Mouse (Mus musculus) heart, adult 2 months (tissue): Measurements from ENCODE around the gene Sept9. TPM values are rescaled to one million over a fixed set of nuclear protein-coding genes. Genes with fewer than 3 reads are reported as not detected.

ENCODE experiments used
- DNase-seq, 2 experiments: peaks; one replicate each; pipeline ENCODE4 v3.0.0; 2021
- H3K27ac ChIP-seq: fragments of 200-600 bp; 2 replicates; pipeline ENCODE4 v1.8.1; 2022
- H3K27me3 ChIP-seq: fragments of 200-500 bp; 2 replicates; pipeline ENCODE4 v1.6.1; 2012; ENCODE audit warnings: mild to moderate bottlenecking, low read length, inconsistent platforms, mixed read lengths; ENCODE audit not compliant: control insufficient read depth, insufficient read depth
- H3K36me3 ChIP-seq: fragments of 200-500 bp; 2 replicates; pipeline ENCODE4 v1.6.1; 2012; ENCODE audit warnings: low read length, inconsistent platforms; ENCODE audit not compliant: control insufficient read depth, insufficient read depth
- H3K4me1 ChIP-seq: fragments of 200-500 bp; 2 replicates; pipeline ENCODE4 v1.6.1; 2011; ENCODE audit warnings: low read length; ENCODE audit not compliant: control insufficient read depth, insufficient read depth
- H3K4me3 ChIP-seq: fragments of 200-600 bp; 2 replicates; pipeline ENCODE4 v1.8.1; 2022
- H3K79me2 ChIP-seq: fragments of 200-500 bp; replicated peaks from 2 replicates; pipeline ENCODE4 v1.6.1; 2012; ENCODE audit warnings: mild to moderate bottlenecking, inconsistent platforms, low read length, moderate library complexity, mixed read lengths; ENCODE audit not compliant: control insufficient read depth, insufficient read depth
- H3K9ac ChIP-seq: fragments of 200-500 bp; 2 replicates; pipeline ENCODE4 v1.6.1; 2012; ENCODE audit warnings: low read depth, mild to moderate bottlenecking, control low read depth, inconsistent platforms, low read length, mixed read lengths
- CTCF ChIP-seq: fragments of 200-600 bp; IDR thresholded peaks from 2 replicates; pipeline ENCODE4 v1.8.1; 2022; ENCODE audit warnings: antibody characterized with exemption, mild to moderate bottlenecking, moderate library complexity
- EP300 ChIP-seq: fragments of 200-500 bp; IDR thresholded peaks from 2 replicates; pipeline ENCODE4 v1.6.1; 2011; ENCODE audit warnings: low read depth, low read length, control low read depth; ENCODE audit not compliant: insufficient read depth
- POLR2A ChIP-seq: fragments of 200-500 bp; IDR thresholded peaks from 2 replicates; pipeline ENCODE4 v1.6.1; 2011; ENCODE audit warnings: mild to moderate bottlenecking, low read depth, low read length, control low read depth; ENCODE audit not compliant: insufficient read depth
- WGBS: fragments of 180-500 bp; shearing (Covaris S2); methylation state at CpG from one replicate; pipeline ENCODE4 v1.1.7; 2018; 5-methylcytosine and 5-hydroxymethylcytosine counted together
- intact Hi-C: fragments of 180-260 bp; cut with DNase I; formaldehyde crosslinking; loops from one replicate; pipeline ENCODE4 v1.15.1; 2025
- polyA plus RNA-seq: library from polyadenylated mRNA; depleted of rRNA; stranded (reverse); fragments of >200 nt; gene quantifications from 2 replicates; pipeline ENCODE4 v1.2.3, GENCODE M21; 2012
- total RNA-seq, 2 experiments: library from RNA; stranded (reverse); gene quantifications; 2 replicates each; pipeline ENCODE4 v1.2.3; 2021

Sept9 gene
- total and polyA plus RNA-seq, 3 experiments = 15.9 to 31.9 (median 28.2) TPM

GRCm38 (mm10) chr11:117316441-117317331 is 117.2 kb downstream of the Sept9 start:
- intact Hi-C loops = no loop called here
- DNase-seq = peak; percentile 62 to 70
- H3K27me3 ChIP-seq = no peaks in the 10 kb centered on the region
- no peaks in the 10 kb centered on the region for H3K36me3 ChIP-seq
- peak overlapping the region; percentile 73 for H3K27ac ChIP-seq
- H3K79me2 ChIP-seq = no peaks in the 10 kb centered on the region
- TF ChIP-seq POLR2A (peak; percentile 46; the same call in 1 of the 2 replicates), EP300 (peak; percentile 85; the same call in 1 of the 2 replicates), CTCF (no peak)
- H3K9ac ChIP-seq = no peak overlapping the region; the same call in 1 of the 2 replicates
- 36% methylated on average over 16 of the region's 16 CpGs for WGBS
- H3K4me3 ChIP-seq = peak overlapping the region; percentile 13; the same call in 1 of the 2 replicates
- peaks cover 72% of the 10 kb centered on the region for H3K4me1 ChIP-seq

- peaks cover 65% of the 10 kb centered on the region for H3K4me1 ChIP-seq
- peak overlapping the region; percentile 73 for H3K27ac ChIP-seq
- no peaks in the 10 kb centered on the region for H3K27me3 ChIP-seq
- TF ChIP-seq POLR2A (no peak), EP300 (no peak), CTCF (no peak)
- intact Hi-C loops = no loop called here
- WGBS = 29% methylated on average over 20 of the region's 20 CpGs
- no peaks in the 10 kb centered on the region for H3K36me3 ChIP-seq
- peaks cover 2% of the 10 kb centered on the region; the same call in 1 of the 2 replicates for H3K79me2 ChIP-seq
- peak overlapping the region; percentile 13; the same call in 1 of the 2 replicates for H3K4me3 ChIP-seq
- peak overlapping the region; percentile 22 for H3K9ac ChIP-seq
- DNase-seq = peak in 1 of 2 experiments; percentile 52
These were observed 118.1 kb downstream of the Sept9 start for GRCm38 (mm10) chr11:117317429-117318101.

GRCm38 (mm10) chr11:117318202-117318601 is 118.7 kb downstream of the Sept9 start:
- intact Hi-C loops = no loop called here
- Histone ChIP-seq H3K27ac (peak overlapping the region; percentile 73), H3K4me3 (no peak overlapping the region), H3K4me1 (peaks cover 62% of the 10 kb centered on the region), H3K27me3 (no peaks in the 10 kb centered on the region), H3K36me3 (no peaks in the 10 kb centered on the region), H3K79me2 (peaks cover 2% of the 10 kb centered on the region), H3K9ac (no peak overlapping the region; the same call in 1 of the 2 replicates)
- WGBS = 48% methylated on average over 3 of the region's 3 CpGs
- no peak for TF ChIP-seq POLR2A
- 0 out of 2 replicates have a peak, but pooled peaks have one; percentile 10 for TF ChIP-seq CTCF
- DNase-seq = no peak

- Histone ChIP-seq H3K4me1 (peaks cover 57% of the 10 kb centered on the region), H3K9ac (no peak overlapping the region), H3K36me3 (no peaks in the 10 kb centered on the region), H3K79me2 (peaks cover 2% of the 10 kb centered on the region), H3K27me3 (no peaks in the 10 kb centered on the region), H3K4me3 (no peak overlapping the region), H3K27ac (peak overlapping the region; percentile 73)
- WGBS = 34% methylated on average over 12 of the region's 12 CpGs
- TF ChIP-seq POLR2A (no peak), CTCF (no peak), EP300 (no peak)
- intact Hi-C loops = no loop called here
- peak in 1 of 2 experiments; percentile 57 for DNase-seq
These were observed 119.5 kb downstream of the Sept9 start for GRCm38 (mm10) chr11:117318731-117319542.

- peaks cover 52% of the 10 kb centered on the region for H3K4me1 ChIP-seq
- intact Hi-C loops = no loop called here
- no peak overlapping the region for H3K9ac ChIP-seq
These were observed 120.3 kb downstream of the Sept9 start for GRCm38 (mm10) chr11:117319543-117320335.

More at GRCm38 (mm10) chr11:117319543-117320335, 120.3 kb downstream of the Sept9 start:
- no peak overlapping the region for H3K4me3 ChIP-seq
- H3K27ac ChIP-seq = peak overlapping the region; percentile 64
- H3K36me3 ChIP-seq = no peaks in the 10 kb centered on the region
- H3K27me3 ChIP-seq = no peaks in the 10 kb centered on the region
- no peak for TF ChIP-seq POLR2A
- no peak for TF ChIP-seq CTCF
- 0 out of 2 replicates have a peak, but pooled peaks have one; percentile 12 for TF ChIP-seq EP300
- peaks cover 2% of the 10 kb centered on the region for H3K79me2 ChIP-seq
- peak; percentile 72 to 81 for DNase-seq
- WGBS = 28% methylated on average over 15 of the region's 15 CpGs
